Mouse (Mus musculus): ENCODE measurements around the gene Olfr1350. TPM values are rescaled to one million over a fixed set of nuclear protein-coding genes. Genes with fewer than 3 reads are reported as not detected.

Gene Olfr1350
- total RNA-seq (2012; rRNA removed) (not detected in 2 replicates), polyA plus RNA-seq (2012; ENCODE audit: insufficient read depth in 1 of 2, insufficient read length in 2 of 2, low read depth in 1 of 2, low replicate concordance in 2 of 2, missing spikeins in 1 of 2) (not detected)

- DNase-seq (ENCODE audit: low read depth, low spot score), result no peak
- no peaks in the 10 kb centered on the region for H3K36me3 ChIP-seq (ENCODE audit: control insufficient read depth in 1 of 2, insufficient read depth in 2 of 2, low read length in 2 of 2)
- H3K4me1 ChIP-seq (ENCODE audit: control insufficient read depth in 1 of 2, insufficient read depth in 2 of 2, low read length in 2 of 2), result no peaks in the 10 kb centered on the region
- H3K9ac ChIP-seq (ENCODE audit: control insufficient read depth, low read depth, low read length, poor library complexity, severe bottlenecking), result no peak within 1 kb of the TSS
- no peaks in the 10 kb centered on the region for H3K79me2 ChIP-seq (ENCODE audit: control insufficient read depth, insufficient read depth, low read length, poor library complexity)
- no peaks in the 10 kb centered on the region for H3K9me3 ChIP-seq (replicated peaks; ENCODE audit: insufficient read depth, low read length)
- no peak within 1 kb of the TSS for H3K4me3 ChIP-seq (ENCODE audit: control insufficient read depth in 1 of 2, insufficient read depth in 1 of 2, low read depth in 2 of 2, low read length in 2 of 2)
- no peaks in the 10 kb centered on the region for H3K27me3 ChIP-seq (ENCODE audit: control insufficient read depth in 1 of 2, insufficient read depth in 2 of 2, low read length in 2 of 2)
- no peak within 1 kb of the TSS for H3K27ac ChIP-seq (ENCODE audit: control insufficient read depth, low read depth, low read length)
- TF ChIP-seq MAFK (IDR thresholded peaks at IDR 0.05; ENCODE audit: borderline replicate concordance, low read depth, low read length), result no peak
- no peak for TF ChIP-seq POLR2A (IDR thresholded peaks at IDR 0.05; ENCODE audit: control insufficient read depth in 1 of 2, insufficient read depth in 1 of 2, low read depth in 1 of 2, low read length in 2 of 2, poor library complexity in 1 of 2)
- TF ChIP-seq MEF2A (IDR thresholded peaks at IDR 0.05; ENCODE audit: extremely low read depth, insufficient replicate concordance, low read depth, low read length, poor library complexity, severe bottlenecking), result no peak
- no peak for TF ChIP-seq SIN3A (IDR thresholded peaks at IDR 0.05; ENCODE audit: low read length)
- TF ChIP-seq NELFE (IDR thresholded peaks at IDR 0.05; ENCODE audit: low read depth, low read length), result no peak
- no peak for TF ChIP-seq CTCF (IDR thresholded peaks at IDR 0.05 in 2 of 3, conservative IDR thresholded peaks at IDR 0.05 in 1 of 3; ENCODE audit: control insufficient read depth in 1 of 3, insufficient read depth in 1 of 3, low read depth in 2 of 3, low read length in 3 of 3, poor library complexity in 1 of 3, severe bottlenecking in 1 of 3)
- TF ChIP-seq TAL1 (IDR thresholded peaks at IDR 0.05; ENCODE audit: low read length), result no peak
- no peak for TF ChIP-seq MAX (IDR thresholded peaks at IDR 0.05; ENCODE audit: low read length)
- no peak for TF ChIP-seq ETS1 (IDR thresholded peaks at IDR 0.05; ENCODE audit: low read depth, low read length)
- no peak for TF ChIP-seq UBTF (IDR thresholded peaks at IDR 0.05; ENCODE audit: borderline replicate concordance, insufficient read depth, low read depth, low read length)
Observed at GRCm38 (mm10) chr7:6564541-6564940, at the start of gene Olfr1350. Gene Olfr1350, plus strand, starts transcription at chr7:6564841.

- H3K4me1 ChIP-seq (ENCODE audit: control insufficient read depth in 1 of 2, insufficient read depth in 2 of 2, low read length in 2 of 2), result no peaks in the 10 kb centered on the region
- no peaks in the 10 kb centered on the region for H3K27me3 ChIP-seq (ENCODE audit: control insufficient read depth in 1 of 2, insufficient read depth in 2 of 2, low read length in 2 of 2)
- TF ChIP-seq ETS1 (IDR thresholded peaks at IDR 0.05; ENCODE audit: low read depth, low read length) (no peak), JUND (IDR thresholded peaks at IDR 0.05; ENCODE audit: low read depth, low read length) (no peak)
Observed at GRCm38 (mm10) chr7:6521666-6522065, 43.0 kb upstream of the Olfr1350 start.

DNA sequence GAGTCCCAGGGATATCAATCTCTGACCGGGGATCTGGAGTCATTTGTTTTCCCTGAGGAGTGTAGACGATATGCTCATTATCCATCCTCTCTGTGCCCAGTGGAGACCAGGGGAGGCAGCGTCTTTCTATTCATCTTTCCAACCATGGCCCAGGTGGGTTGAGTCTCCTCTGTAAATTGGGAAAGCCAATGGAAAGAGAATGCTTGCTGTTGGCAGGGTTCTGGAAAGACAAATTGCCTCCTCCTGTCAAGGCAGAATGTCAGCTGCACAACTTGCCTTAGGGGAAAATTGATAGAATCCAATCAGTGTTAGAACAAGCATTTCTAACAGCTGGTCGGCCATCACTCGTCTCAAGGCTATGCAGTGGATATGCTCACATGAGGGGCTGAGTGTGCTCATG lies 41.8 kb upstream of the Olfr1350 start, which contains the start of gene Olfr1349:
Olfr1349 (minus strand) TSS at position 101 of the 400 bp plus-strand sequence.
- H3K4me3 ChIP-seq (ENCODE audit: control insufficient read depth in 1 of 2, insufficient read depth in 1 of 2, low read depth in 2 of 2, low read length in 2 of 2), result no peak within 1 kb of the TSS
- H3K36me3 ChIP-seq (ENCODE audit: control insufficient read depth in 1 of 2, insufficient read depth in 2 of 2, low read length in 2 of 2), result no peaks in the 10 kb centered on the region
- no peak for DNase-seq (ENCODE audit: low read depth, low spot score)
- no peaks in the 10 kb centered on the region for H3K4me1 ChIP-seq (ENCODE audit: control insufficient read depth in 1 of 2, insufficient read depth in 2 of 2, low read length in 2 of 2)
- TF ChIP-seq CHD2 (IDR thresholded peaks at IDR 0.05; ENCODE audit: low read length) (no peak), MXI1 (IDR thresholded peaks at IDR 0.05; ENCODE audit: low read depth, low read length) (no peak), MAFK (IDR thresholded peaks at IDR 0.05; ENCODE audit: borderline replicate concordance, low read depth, low read length) (no peak), GATA1 (IDR thresholded peaks at IDR 0.05; ENCODE audit: low read depth, low read length) (no peak), MYC (IDR thresholded peaks at IDR 0.05; ENCODE audit: low read depth, low read length) (no peak), ZKSCAN1 (IDR thresholded peaks at IDR 0.05; ENCODE audit: low read depth, low read length) (no peak), CHD1 (IDR thresholded peaks at IDR 0.05; ENCODE audit: low read depth, low read length) (no peak), MEF2A (IDR thresholded peaks at IDR 0.05; ENCODE audit: extremely low read depth, insufficient replicate concordance, low read depth, low read length, poor library complexity, severe bottlenecking) (no peak), HCFC1 (IDR thresholded peaks at IDR 0.05; ENCODE audit: low read depth, low read length) (no peak), BHLHE40 (IDR thresholded peaks at IDR 0.05; ENCODE audit: borderline replicate concordance, low read depth, low read length) (no peak), TCF12 (IDR thresholded peaks at IDR 0.05; ENCODE audit: low read depth, low read length) (no peak), ELF1 (IDR thresholded peaks at IDR 0.05; ENCODE audit: low read depth, low read length) (no peak)
- no peaks in the 10 kb centered on the region for H3K79me2 ChIP-seq (ENCODE audit: control insufficient read depth, insufficient read depth, low read length, poor library complexity)
- H3K9ac ChIP-seq (ENCODE audit: control insufficient read depth, low read depth, low read length, poor library complexity, severe bottlenecking), result no peak within 1 kb of the TSS
- H3K9me3 ChIP-seq (replicated peaks; ENCODE audit: insufficient read depth, low read length), result no peaks in the 10 kb centered on the region
- no peaks in the 10 kb centered on the region for H3K27me3 ChIP-seq (ENCODE audit: control insufficient read depth in 1 of 2, insufficient read depth in 2 of 2, low read length in 2 of 2)
- no peak within 1 kb of the TSS for H3K27ac ChIP-seq (ENCODE audit: control insufficient read depth, low read depth, low read length)

More at GRCm38 (mm10) chr7:6521666-6522065, 43.0 kb upstream of the Olfr1350 start:
- Histone ChIP-seq H3K79me2 (ENCODE audit: control insufficient read depth, insufficient read depth, low read length, poor library complexity) (no peaks in the 10 kb centered on the region), H3K9me3 (replicated peaks; ENCODE audit: insufficient read depth, low read length) (no peaks in the 10 kb centered on the region), H3K36me3 (ENCODE audit: control insufficient read depth in 1 of 2, insufficient read depth in 2 of 2, low read length in 2 of 2) (no peaks in the 10 kb centered on the region), H3K4me3 (ENCODE audit: control insufficient read depth in 1 of 2, insufficient read depth in 1 of 2, low read depth in 2 of 2, low read length in 2 of 2) (no peak overlapping the region), H3K27ac (ENCODE audit: control insufficient read depth, low read depth, low read length) (no peak overlapping the region), H3K9ac (ENCODE audit: control insufficient read depth, low read depth, low read length, poor library complexity, severe bottlenecking) (no peak overlapping the region)
- no peak for DNase-seq (ENCODE audit: low read depth, low spot score)

All from MEL (cell line).